Mouse (Mus musculus) heart, embryonic 10.5 days (tissue): Measurements from ENCODE around the gene Sbk1. TPM values are rescaled to one million over a fixed set of nuclear protein-coding genes. Genes with fewer than 3 reads are reported as not detected.

Experiments
- DNase-seq: peaks from one replicate; pipeline ENCODE4 v3.0.0-alpha.2; 2017; ENCODE audit warnings: low spot score
- H3K27ac ChIP-seq: fragments of 300-500 bp; sonication (generic); 2 replicates; pipeline ENCODE4 v1.5.1; 2016; ENCODE audit warnings: mild to moderate bottlenecking
- H3K27me3 ChIP-seq: fragments of 300-500 bp; sonication (generic); 2 replicates; pipeline ENCODE4 v1.6.1; 2016; ENCODE audit warnings: mild to moderate bottlenecking; ENCODE audit not compliant: poor library complexity, insufficient read depth, severe bottlenecking
- H3K36me3 ChIP-seq: fragments of 300-500 bp; sonication (generic); 2 replicates; pipeline ENCODE4 v1.6.1; 2016; ENCODE audit warnings: mild to moderate bottlenecking, moderate library complexity
- H3K4me1 ChIP-seq: fragments of 300-500 bp; sonication (generic); 2 replicates; pipeline ENCODE4 v1.6.1; 2016; ENCODE audit warnings: mild to moderate bottlenecking
- H3K4me3 ChIP-seq: fragments of 300-500 bp; sonication (generic); 2 replicates; pipeline ENCODE4 v1.5.1; 2016; ENCODE audit warnings: mild to moderate bottlenecking, moderate library complexity
- H3K9me3 ChIP-seq: fragments of 300-500 bp; sonication (generic); 2 replicates; pipeline ENCODE4 v1.6.1; 2016; ENCODE audit warnings: mild to moderate bottlenecking, moderate library complexity
- WGBS: fragments of 180-500 bp; shearing (Covaris S2); methylation state at CpG from one replicate; pipeline ENCODE4 v1.1.7; 2016; 5-methylcytosine and 5-hydroxymethylcytosine counted together
- polyA plus RNA-seq: library from polyadenylated mRNA; unstranded; fragments of >200 nt; fragmentation: Nextera tagmentation; extraction: Ambion mirVana; gene quantifications from 2 replicates; pipeline ENCODE4 v1.2.1, GENCODE M21; 2016

Gene Sbk1
- polyA plus RNA-seq, 1 experiment from 2014 or later = 33.5 TPM

DNA sequence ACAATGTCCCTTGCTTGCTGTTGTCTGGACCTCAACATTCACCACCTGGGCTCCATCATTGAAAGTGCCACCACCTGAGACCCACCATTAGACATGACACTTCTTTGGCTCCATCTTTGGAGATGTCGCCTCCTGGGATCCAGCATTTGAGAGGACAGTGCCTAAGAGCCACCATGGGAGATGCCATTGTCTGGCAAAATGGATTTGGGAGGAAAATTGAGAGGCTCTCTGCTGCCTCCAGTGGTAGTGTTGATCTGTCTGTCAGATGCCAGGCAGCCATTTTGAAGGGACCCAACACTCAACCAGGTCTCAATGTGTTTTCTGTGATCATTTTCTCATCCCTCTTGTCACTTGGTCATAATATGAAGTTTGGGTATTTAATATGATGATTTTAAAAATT lies 63.1 kb downstream of the Sbk1 start:
- Histone ChIP-seq H3K4me1 (peaks cover 7% of the 10 kb centered on the region; the same call in 1 of the 2 replicates), H3K4me3 (no peak overlapping the region), H3K27me3 (no peaks in the 10 kb centered on the region), H3K27ac (no peak overlapping the region), H3K36me3 (no peaks in the 10 kb centered on the region), H3K9me3 (no peaks in the 10 kb centered on the region)
- no peak for DNase-seq
- 78% methylated on average over 1 of the region's 1 CpGs for WGBS

DNA sequence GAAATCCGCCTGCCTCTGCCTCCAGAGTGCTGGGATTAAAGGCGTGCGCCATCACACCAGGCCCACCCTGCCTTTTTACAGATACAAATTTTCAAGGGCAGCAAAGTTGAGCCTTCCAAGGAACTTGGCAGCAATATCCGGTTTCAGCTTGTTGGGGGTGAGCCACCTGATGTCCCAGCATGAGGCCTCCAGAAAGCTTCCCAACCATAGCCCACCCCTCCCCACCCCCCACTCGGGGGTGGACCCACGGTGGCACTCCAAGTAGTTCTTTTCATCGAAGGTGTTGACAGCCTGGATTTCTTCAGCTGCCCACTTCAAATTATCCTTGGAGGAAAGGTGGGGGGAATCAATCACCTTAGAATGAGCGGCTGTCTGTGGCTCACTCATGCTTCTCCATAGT lies 66.5 kb downstream of the Sbk1 start:
- Histone ChIP-seq H3K27ac (no peak overlapping the region), H3K4me3 (no peak overlapping the region), H3K9me3 (no peaks in the 10 kb centered on the region), H3K27me3 (no peaks in the 10 kb centered on the region), H3K36me3 (no peaks in the 10 kb centered on the region), H3K4me1 (peaks cover 13% of the 10 kb centered on the region; the same call in 1 of the 2 replicates)
- WGBS = 74% methylated on average over 8 of the region's 8 CpGs
- no peak for DNase-seq

DNA sequence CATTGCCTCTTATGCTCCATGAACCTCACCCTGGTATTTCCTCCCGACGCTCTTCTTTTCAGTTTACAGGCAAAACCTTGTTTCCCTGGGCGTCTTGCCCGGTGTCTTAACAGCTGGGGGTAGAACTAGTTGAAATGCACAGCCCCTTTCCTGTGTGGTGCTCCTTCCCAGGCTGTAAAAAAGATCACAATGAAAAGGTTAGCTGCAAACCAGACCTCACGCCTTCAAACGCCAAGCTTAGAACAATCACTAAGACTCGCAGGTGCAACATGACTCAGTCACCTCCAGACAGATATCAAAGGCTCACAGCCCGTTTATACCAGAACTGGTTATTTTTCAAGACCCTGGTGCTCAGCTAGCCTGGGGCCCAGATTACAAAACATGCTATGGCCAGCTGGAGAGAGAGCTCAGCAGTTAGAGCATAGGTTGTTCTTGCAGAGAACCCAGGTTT lies 67.1 kb downstream of the Sbk1 start:
- Histone ChIP-seq H3K27me3 (no peaks in the 10 kb centered on the region), H3K36me3 (no peaks in the 10 kb centered on the region), H3K4me3 (no peak overlapping the region), H3K27ac (no peak overlapping the region), H3K9me3 (no peaks in the 10 kb centered on the region), H3K4me1 (peaks cover 13% of the 10 kb centered on the region; the same call in 1 of the 2 replicates)
- WGBS = 78% methylated on average over 8 of the region's 8 CpGs
- no peak for DNase-seq

DNA sequence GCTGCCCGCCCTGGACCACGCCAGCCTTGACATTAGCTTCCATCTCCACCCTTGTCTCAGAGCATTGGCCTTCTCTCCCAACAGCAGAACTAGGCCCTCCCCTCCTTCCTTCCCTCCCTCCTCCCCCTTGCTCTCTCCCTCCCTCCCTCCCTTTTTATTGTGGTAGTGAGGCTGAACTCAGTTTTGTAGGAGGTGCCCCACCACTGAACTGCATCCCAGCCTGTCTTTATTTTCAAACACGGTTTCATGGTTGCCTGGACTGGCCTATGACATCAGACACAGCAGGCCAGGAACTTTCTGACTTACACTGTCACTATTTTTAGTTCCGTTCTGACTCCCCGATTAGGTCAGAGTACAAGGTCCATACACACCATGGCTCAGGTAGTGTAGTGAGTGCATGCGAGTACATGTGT lies 67.8 kb downstream of the Sbk1 start:
- no peaks in the 10 kb centered on the region for H3K27me3 ChIP-seq
- no peak for DNase-seq
- H3K36me3 ChIP-seq = no peaks in the 10 kb centered on the region
- H3K27ac ChIP-seq = 0 out of 2 replicates have a peak overlapping the region, but pooled peaks have one; percentile 50
- H3K4me3 ChIP-seq = no peak overlapping the region
- H3K9me3 ChIP-seq = no peaks in the 10 kb centered on the region
- peaks cover 13% of the 10 kb centered on the region; the same call in 1 of the 2 replicates for H3K4me1 ChIP-seq
- 57% methylated on average over 6 of the region's 6 CpGs for WGBS

DNA sequence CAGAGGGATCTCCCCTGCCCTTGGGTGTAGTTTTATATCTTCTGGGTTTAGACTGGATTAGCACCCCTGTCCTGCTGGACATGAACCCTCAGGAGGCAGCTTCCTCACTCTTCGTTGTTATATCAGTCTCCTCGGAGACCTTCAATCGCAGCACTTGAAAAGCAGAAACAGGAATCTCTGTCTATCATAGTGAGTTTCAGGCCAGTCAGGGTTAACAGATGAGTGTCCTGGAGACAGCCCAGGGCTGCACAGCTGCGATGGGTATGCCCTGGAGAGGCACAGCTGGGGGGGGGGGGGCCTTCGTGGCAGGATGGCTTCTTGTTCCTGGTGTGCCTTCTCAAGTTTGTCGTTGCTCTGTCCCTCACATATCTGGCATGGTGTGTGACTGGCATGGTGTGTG lies 68.5 kb downstream of the Sbk1 start:
- peak overlapping the region; percentile 50; the same call in 1 of the 2 replicates for H3K27ac ChIP-seq
- 26% methylated on average over 6 of the region's 6 CpGs for WGBS
- DNase-seq = no peak

More for the DNA sequence above, 68.5 kb downstream of the Sbk1 start:
- H3K4me3 ChIP-seq = no peak overlapping the region
- H3K9me3 ChIP-seq = no peaks in the 10 kb centered on the region
- H3K27me3 ChIP-seq = no peaks in the 10 kb centered on the region
- H3K4me1 ChIP-seq = peaks cover 13% of the 10 kb centered on the region; the same call in 1 of the 2 replicates
- no peaks in the 10 kb centered on the region for H3K36me3 ChIP-seq

Other genes with a start within 250 kb of the Sbk1 start
- gene Gsg1l, start 190.2 kb upstream of the Sbk1 start, polyA plus RNA-seq = 3.1 and 7.2 TPM in 2 replicates
- gene Xpo6, start 72.1 kb upstream of the Sbk1 start, polyA plus RNA-seq = 42.9 and 57.5 TPM in 2 replicates
- gene Lat, start 97.0 kb downstream of the Sbk1 start, polyA plus RNA-seq = 4.3 and 6.3 TPM in 2 replicates
- gene Spns1, start 104.8 kb downstream of the Sbk1 start, polyA plus RNA-seq = 58.2 and 58.9 TPM in 2 replicates
- gene Nfatc2ip, start 124.1 kb downstream of the Sbk1 start, polyA plus RNA-seq = 1.5 and 1.6 TPM in 2 replicates
- not detected in 2 replicates for gene Cd19, start 142.3 kb downstream of the Sbk1 start, polyA plus RNA-seq
- gene Rabep2, start 156.1 kb downstream of the Sbk1 start, polyA plus RNA-seq = 25.5 and 25.8 TPM in 2 replicates
- 6.8 and 9.5 TPM in 2 replicates for gene Atp2a1, start 190.5 kb downstream of the Sbk1 start, polyA plus RNA-seq
- gene Sh2b1, start 202.8 kb downstream of the Sbk1 start, polyA plus RNA-seq = 46.3 and 47.1 TPM in 2 replicates
- 199 and 204 TPM in 2 replicates for gene Tufm, start 214.7 kb downstream of the Sbk1 start, polyA plus RNA-seq
- 43.6 and 52.3 TPM in 2 replicates for gene Atxn2l, start 230.8 kb downstream of the Sbk1 start, polyA plus RNA-seq